Mouse (Mus musculus) liver, embryonic 16.5 days (tissue): ENCODE results near the gene Senp3. TPM values are rescaled to one million over a fixed set of nuclear protein-coding genes. Genes with fewer than 3 reads are reported as not detected.

ENCODE experiments used
- microRNA counts: library from miRNA; unstranded; fragments of <30 nt; microRNA quantifications from one replicate; lab custom pipeline; 2016
- microRNA-seq: library from miRNA; unstranded; fragments of <30 nt; microRNA quantifications from one replicate; pipeline ENCODE4, GENCODE M21; 2016
- polyA plus RNA-seq: library from polyadenylated mRNA; unstranded; fragments of >200 nt; fragmentation: Nextera tagmentation; extraction: Ambion mirVana; gene quantifications from 2 replicates; pipeline ENCODE4 v1.2.1, GENCODE M21; 2015

The Senp3 gene
- polyA plus RNA-seq, 1 experiment from 2014 or later, result 22.7 TPM

MicroRNAs within 50 kb of the gene (microRNA counts, 519-probe panel; counts per million panel counts)
- microRNA mmu-miR-1934 (lab: Ali Mortazavi, UCI), result 60.7 counts per million
- 2,187 counts per million, percentile 37 among the panel's probes with 10 or more counts for microRNA mmu-miR-467f (lab: Ali Mortazavi, UCI)

Small RNA genes within 50 kb of the gene (microRNA-seq; reads per million reads assigned to microRNA genes)
- gene Mir1934 (5.2 reads per million, percentile 17 among the genes with 10 or more reads in this experiment), gene Mir467f (not detected)

Other genes starting within 250 kb of the Senp3 start
- 0.07 and 0.09 TPM in 2 replicates for gene Dnah2, start 133.0 kb downstream of the Senp3 start, polyA plus RNA-seq
- 0.27 and 0.39 TPM in 2 replicates for gene Efnb3, start 121.9 kb downstream of the Senp3 start, polyA plus RNA-seq
- 14.6 and 15.5 TPM in 2 replicates for gene Wrap53, start 101.8 kb downstream of the Senp3 start, polyA plus RNA-seq
- gene Trp53, start 101.7 kb downstream of the Senp3 start, polyA plus RNA-seq, result 55.5 and 55.8 TPM in 2 replicates
- 11.2 and 12.6 TPM in 2 replicates for gene Atp1b2, start 76.1 kb downstream of the Senp3 start, polyA plus RNA-seq
- gene Shbg, start 64.2 kb downstream of the Senp3 start, polyA plus RNA-seq, result 26.2 and 27.9 TPM in 2 replicates
- 10.4 and 11.5 TPM in 2 replicates for gene Sat2, start 60.1 kb downstream of the Senp3 start, polyA plus RNA-seq
- gene Fxr2, start 49.1 kb downstream of the Senp3 start, polyA plus RNA-seq, result 7.0 and 8.1 TPM in 2 replicates
- 0.11 TPM in 1 of 2 replicates, not detected in the other for gene Sox15, start 26.8 kb downstream of the Senp3 start, polyA plus RNA-seq
- gene Mpdu1, start 19.4 kb downstream of the Senp3 start, polyA plus RNA-seq, result 34.5 and 35.0 TPM in 2 replicates
- 32.0 and 35.4 TPM in 2 replicates for gene Cd68, start 15.9 kb downstream of the Senp3 start, polyA plus RNA-seq
- gene Eif4a1, start 9.7 kb downstream of the Senp3 start, polyA plus RNA-seq, result 223 and 225 TPM in 2 replicates
- 0.17 and 0.40 TPM in 2 replicates for gene Tnfsf13, start 3.7 kb upstream of the Senp3 start, polyA plus RNA-seq
- gene Tnfsf12, start 13.8 kb upstream of the Senp3 start, polyA plus RNA-seq, result 2.5 and 2.8 TPM in 2 replicates
- 0.95 and 1.1 TPM in 2 replicates for gene Tnfsfm13, start 14.0 kb upstream of the Senp3 start, polyA plus RNA-seq
- 11.1 and 11.9 TPM in 2 replicates for gene Polr2a, start 76.6 kb upstream of the Senp3 start, polyA plus RNA-seq
- 0.07 TPM in 1 of 2 replicates, not detected in the other for gene Slc35g3, start 79.9 kb upstream of the Senp3 start, polyA plus RNA-seq
- gene Zbtb4, start 83.8 kb upstream of the Senp3 start, polyA plus RNA-seq, result 0.61 and 0.81 TPM in 2 replicates
- 0.61 and 0.96 TPM in 2 replicates for gene Chrnb1, start 113.9 kb upstream of the Senp3 start, polyA plus RNA-seq
- 0.19 and 0.21 TPM in 2 replicates for gene Fgf11, start 119.8 kb upstream of the Senp3 start, polyA plus RNA-seq
- 0.62 and 1.0 TPM in 2 replicates for gene Tmem102, start 123.5 kb upstream of the Senp3 start, polyA plus RNA-seq
- gene Gm39566, start 133.2 kb upstream of the Senp3 start, polyA plus RNA-seq, result not detected in 2 replicates
- gene Spem2, start 136.4 kb upstream of the Senp3 start, polyA plus RNA-seq, result not detected in 2 replicates
- gene Spem1, start 140.1 kb upstream of the Senp3 start, polyA plus RNA-seq, result not detected in 2 replicates
- gene Nlgn2, start 155.7 kb upstream of the Senp3 start, polyA plus RNA-seq, result 0.66 and 0.83 TPM in 2 replicates
- gene Tmem256, start 156.4 kb upstream of the Senp3 start, polyA plus RNA-seq, result 404 and 413 TPM in 2 replicates
- gene Plscr3, start 164.3 kb upstream of the Senp3 start, polyA plus RNA-seq, result 22.0 and 27.8 TPM in 2 replicates
- 0.74 and 0.96 TPM in 2 replicates for gene Tnk1, start 176.6 kb upstream of the Senp3 start, polyA plus RNA-seq
- not detected in 2 replicates for gene Tmem95, start 195.9 kb upstream of the Senp3 start, polyA plus RNA-seq
- 1.3 and 1.4 TPM in 2 replicates for gene Kctd11, start 199.3 kb upstream of the Senp3 start, polyA plus RNA-seq
- 6.5 and 6.8 TPM in 2 replicates for gene Acap1, start 213.5 kb upstream of the Senp3 start, polyA plus RNA-seq
- gene 2810408A11Rik, start 218.9 kb upstream of the Senp3 start, polyA plus RNA-seq, result 0.46 and 0.76 TPM in 2 replicates
- 2.2 and 2.6 TPM in 2 replicates for gene Neurl4, start 219.0 kb upstream of the Senp3 start, polyA plus RNA-seq
- gene Gps2, start 231.8 kb upstream of the Senp3 start, polyA plus RNA-seq, result 81.1 and 83.1 TPM in 2 replicates
- gene Eif5a, start 239.9 kb upstream of the Senp3 start, polyA plus RNA-seq, result 1,065 and 1,134 TPM in 2 replicates